Mouse (Mus musculus) gastrocnemius, postnatal 10 days (tissue): ENCODE results near the gene Qprt. TPM values are rescaled to one million over a fixed set of nuclear protein-coding genes. Genes with fewer than 3 reads are reported as not detected.
"Not testable (repeated sequence)": the region's sequence is repeated elsewhere in the genome, so short reads cannot be mapped to it uniquely, and the experiment has no call there.

Experiments used
- DNase-seq: peaks from one replicate; pipeline ENCODE4 v3.0.0; 2021; ENCODE audit warnings: mixed read lengths
- total RNA-seq, 2 experiments: library from RNA; stranded (reverse); gene quantifications; 2 replicates each; pipeline ENCODE4 v1.2.3; 2021

Gene Qprt
- total RNA-seq, 2 experiments from 2014 or later, result 1.9 to 2.3 TPM

- no peak for DNase-seq
Observed at GRCm38 (mm10) chr7:127098521-127098920, 23.5 kb downstream of the Qprt start.

GRCm38 (mm10) chr7:127096456-127096855 is 25.6 kb downstream of the Qprt start:
- no peak for DNase-seq

GRCm38 (mm10) chr7:127093914-127094313 is 28.1 kb downstream of the Qprt start:
- DNase-seq, result no peak

- no peak for DNase-seq
Observed at GRCm38 (mm10) chr7:127091114-127091896, 30.7 kb downstream of the Qprt start, which contains the start of gene AI467606. Gene AI467606 (plus strand): TSS chr7:127091359.

GRCm38 (mm10) chr7:127090154-127091113 is 31.6 kb downstream of the Qprt start:
- no peak for DNase-seq

GRCm38 (mm10) chr7:127088901-127089845 is 32.9 kb downstream of the Qprt start:
- no peak for DNase-seq

- DNase-seq, result no peak
Observed at GRCm38 (mm10) chr7:127088083-127088482, 33.9 kb downstream of the Qprt start.

GRCm38 (mm10) chr7:127087278-127088010 is 34.6 kb downstream of the Qprt start, which contains the start of gene Zg16:
Gene Zg16 (minus strand): TSS chr7:127087328.
- not testable (repeated sequence) for DNase-seq

GRCm38 (mm10) chr7:127085751-127086150 is 36.3 kb downstream of the Qprt start:
- not testable (repeated sequence) for DNase-seq

GRCm38 (mm10) chr7:127084794-127085193 is 37.2 kb downstream of the Qprt start:
- no peak for DNase-seq

- no peak for DNase-seq
Observed at GRCm38 (mm10) chr7:127083689-127084088, 38.3 kb downstream of the Qprt start.

GRCm38 (mm10) chr7:127082995-127083394 is 39.0 kb downstream of the Qprt start:
- no peak for DNase-seq

- DNase-seq, result no peak
Observed at GRCm38 (mm10) chr7:127082271-127082670, 39.8 kb downstream of the Qprt start.

GRCm38 (mm10) chr7:127080045-127080444 is 42.0 kb downstream of the Qprt start:
- DNase-seq, result no peak

GRCm38 (mm10) chr7:127077692-127078091 is 44.3 kb downstream of the Qprt start:
- no peak for DNase-seq

- DNase-seq, result no peak
Observed at GRCm38 (mm10) chr7:127076188-127076587, 45.8 kb downstream of the Qprt start.

GRCm38 (mm10) chr7:127073221-127073620 is 48.8 kb downstream of the Qprt start:
- no peak for DNase-seq

GRCm38 (mm10) chr7:127070871-127071413 is 51.1 kb downstream of the Qprt start:
- no peak for DNase-seq

- DNase-seq, result no peak
Observed at GRCm38 (mm10) chr7:127066317-127066716, 55.7 kb downstream of the Qprt start.

- no peak for DNase-seq
Observed at GRCm38 (mm10) chr7:127065538-127065937, 56.5 kb downstream of the Qprt start.
